Mouse (Mus musculus): ENCODE data around the gene Mettl27. TPM values are rescaled to one million over a fixed set of nuclear protein-coding genes. Genes with fewer than 3 reads are reported as not detected.

Gene Mettl27
- polyA plus RNA-seq, 1 experiment, result 15.1 TPM

DNA sequence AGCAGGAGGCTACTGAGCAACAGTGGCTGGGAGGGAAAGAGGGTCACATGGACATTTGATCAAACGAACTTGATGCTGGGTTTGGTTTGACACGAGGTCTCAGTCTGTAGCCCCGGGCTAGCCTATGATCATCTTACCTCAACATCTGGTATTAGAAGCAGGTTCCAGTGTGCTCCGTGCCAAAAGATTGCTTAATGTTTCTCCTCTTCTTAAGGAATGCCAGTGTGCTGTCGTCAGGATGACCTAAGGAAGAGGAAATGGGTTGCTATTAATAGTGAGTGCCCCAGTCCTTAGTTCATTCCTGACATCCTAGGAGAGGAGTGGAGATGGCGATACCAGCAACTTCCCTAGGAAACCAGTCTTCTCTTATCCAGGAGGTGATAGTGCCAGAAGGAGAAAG is 57.6 kb downstream of the Mettl27 start:
- TF ChIP-seq CTCF (IDR thresholded peaks at IDR 0.05; ENCODE audit: extremely low read depth, insufficient read depth, low read length) (no peak), POLR2A (IDR thresholded peaks at IDR 0.05; ENCODE audit: extremely low read depth, insufficient read depth, low read length) (no peak)
- no peak overlapping the region for H3K4me3 ChIP-seq (ENCODE audit: insufficient read depth, low read length)

More for the DNA sequence above, 57.6 kb downstream of the Mettl27 start:
- no peak overlapping the region for H3K27ac ChIP-seq (ENCODE audit: insufficient read depth, low read length)
- no peaks in the 10 kb centered on the region for H3K4me1 ChIP-seq (ENCODE audit: control insufficient read depth, insufficient read depth, low read length)

Other genes starting within 250 kb of the Mettl27 start
- 49.9 and 53.1 TPM in 2 replicates for gene Limk1, start 243.8 kb upstream of the Mettl27 start, polyA plus RNA-seq (2012; rRNA removed)
- 11.1 and 11.6 TPM in 2 replicates for gene Eln, start 185.0 kb upstream of the Mettl27 start, polyA plus RNA-seq (2012; rRNA removed)
- not detected in 2 replicates for gene Tmem270, start 25.6 kb upstream of the Mettl27 start, polyA plus RNA-seq (2012; rRNA removed)
- not detected in 2 replicates for gene Cldn13, start 16.8 kb upstream of the Mettl27 start, polyA plus RNA-seq (2012; rRNA removed)
- 0.04 and 0.08 TPM in 2 replicates for gene Cldn4, start 14.6 kb downstream of the Mettl27 start, polyA plus RNA-seq (2012; rRNA removed)
- 0.21 and 0.23 TPM in 2 replicates for gene Cldn3, start 53.8 kb downstream of the Mettl27 start, polyA plus RNA-seq (2012; rRNA removed)
- gene Abhd11, start 76.8 kb downstream of the Mettl27 start, polyA plus RNA-seq (2012; rRNA removed), result 78.3 and 80.1 TPM in 2 replicates
- 545 and 568 TPM in 2 replicates for gene Stx1a, start 91.1 kb downstream of the Mettl27 start, polyA plus RNA-seq (2012; rRNA removed)
- gene Dnajc30, start 131.8 kb downstream of the Mettl27 start, polyA plus RNA-seq (2012; rRNA removed), result 58.3 and 58.4 TPM in 2 replicates
- gene Bud23, start 132.6 kb downstream of the Mettl27 start, polyA plus RNA-seq (2012; rRNA removed), result 66.6 and 82.3 TPM in 2 replicates
- gene Vps37d, start 145.9 kb downstream of the Mettl27 start, polyA plus RNA-seq (2012; rRNA removed), result 26.6 and 29.4 TPM in 2 replicates
- gene Mlxipl, start 157.5 kb downstream of the Mettl27 start, polyA plus RNA-seq (2012; rRNA removed), result 4.2 and 5.0 TPM in 2 replicates
- gene Tbl2, start 217.3 kb downstream of the Mettl27 start, polyA plus RNA-seq (2012; rRNA removed), result 11.7 and 11.9 TPM in 2 replicates
- 43.7 and 45.3 TPM in 2 replicates for gene Bcl7b, start 235.9 kb downstream of the Mettl27 start, polyA plus RNA-seq (2012; rRNA removed)

Data from cortical plate, adult 2 months (tissue).